Mouse (Mus musculus) ovary, adult 18-20 months (tissue): ENCODE results near the gene Muc1.
A peak's percentile ranks its signal among the peaks of the same experiment; 100 is the strongest.

ENCODE experiments used
- DNase-seq: peaks from one replicate; pipeline ENCODE4 v3.0.0; 2022; ENCODE audit warnings: low spot score, mixed read lengths

The Muc1 gene

GRCm38 (mm10) chr3:89270891-89271290 lies 42.0 kb downstream of the Muc1 start:
- DNase-seq = peak; percentile 41

DNA sequence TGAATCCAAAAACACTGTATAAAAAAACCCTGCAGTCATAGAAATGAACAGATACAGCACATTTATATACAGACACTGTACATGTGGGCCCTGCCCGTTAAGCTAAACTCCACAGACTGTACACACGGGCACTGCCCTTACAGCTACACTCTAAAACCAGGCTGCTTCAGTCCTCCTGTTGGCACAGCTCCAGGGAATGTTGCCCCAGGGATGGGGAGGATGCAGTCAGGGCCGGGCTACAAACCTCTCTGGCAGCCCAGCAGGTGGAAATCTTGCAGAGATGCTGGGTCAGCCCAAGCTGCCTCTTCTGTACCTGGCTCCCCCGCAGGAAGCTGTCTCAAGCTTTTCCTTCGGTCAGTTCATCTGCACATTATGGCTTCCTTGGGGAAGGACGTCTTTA lies 42.9 kb downstream of the Muc1 start:
- no peak for DNase-seq

DNA sequence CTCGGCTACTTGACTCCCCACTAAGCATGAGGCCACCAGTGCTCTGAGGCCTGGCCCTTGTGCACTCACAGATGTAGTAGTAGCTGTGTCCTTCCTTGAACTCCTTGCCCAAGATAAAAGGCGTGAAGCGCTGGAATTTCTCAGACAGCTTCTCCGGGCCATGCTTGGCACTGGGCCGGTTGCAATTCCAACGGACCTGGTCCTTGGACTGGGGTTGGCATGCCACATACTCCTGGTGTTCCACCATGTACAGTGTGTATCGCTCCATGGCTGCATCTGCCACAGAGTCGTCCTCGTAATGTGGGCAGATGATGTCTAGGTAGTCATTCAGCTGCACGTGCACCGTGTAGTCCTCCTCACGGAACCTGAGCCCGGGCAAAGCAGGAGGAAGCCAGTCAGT lies 47.2 kb downstream of the Muc1 start:
- no peak for DNase-seq

- peak; percentile 15 for DNase-seq
Observed at GRCm38 (mm10) chr3:89277281-89278021, 48.6 kb downstream of the Muc1 start.

GRCm38 (mm10) chr3:89278107-89278506 lies 49.2 kb downstream of the Muc1 start:
- peak; percentile 16 for DNase-seq

GRCm38 (mm10) chr3:89278643-89279042 lies 49.8 kb downstream of the Muc1 start:
- DNase-seq = no peak

- peak; percentile 74 for DNase-seq
Observed at GRCm38 (mm10) chr3:89279153-89279890, 50.5 kb downstream of the Muc1 start.

- no peak for DNase-seq
Observed at GRCm38 (mm10) chr3:89280050-89280605, 51.3 kb downstream of the Muc1 start.

- DNase-seq = peak; percentile 53
Observed at GRCm38 (mm10) chr3:89280606-89281511, 52.0 kb downstream of the Muc1 start, which contains the start of gene Efna1. TSS of gene Efna1 (minus strand) at chr3:89281142.

- peak; percentile 57 for DNase-seq
Observed at GRCm38 (mm10) chr3:89281579-89282290, 52.9 kb downstream of the Muc1 start.

GRCm38 (mm10) chr3:89282291-89282643 lies 53.4 kb downstream of the Muc1 start:
- no peak for DNase-seq
